Mouse (Mus musculus) kidney, adult 18-20 months (tissue): ENCODE results near the gene Tbx15.

ENCODE experiments used
- DNase-seq: peaks from one replicate; pipeline ENCODE4 v3.0.0; 2021

Gene Tbx15

GRCm38 (mm10) chr3:99249551-99249870 is 9.3 kb downstream of the Tbx15 start:
- DNase-seq: no peak

DNA sequence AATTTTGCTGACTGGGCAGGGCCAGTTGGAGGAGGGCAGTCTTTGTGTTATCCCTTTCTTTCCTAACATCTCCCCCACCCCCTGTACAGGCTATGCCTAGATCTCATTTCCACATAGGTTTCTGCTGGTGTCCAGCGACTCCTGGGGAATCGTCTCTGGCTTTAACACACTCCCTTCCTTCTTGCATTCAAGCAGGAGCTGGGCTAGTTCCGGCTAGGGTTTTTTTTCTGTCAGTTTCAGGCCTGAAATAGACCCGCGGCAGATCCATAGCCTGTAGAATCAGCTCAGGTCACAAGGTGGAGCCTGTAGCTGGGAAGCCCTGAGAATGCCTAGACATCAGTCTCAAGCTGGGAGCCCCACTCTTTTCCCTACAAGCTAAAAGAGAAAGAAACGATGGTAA is 9.7 kb downstream of the Tbx15 start:
- DNase-seq: peak; percentile 4

- no peak for DNase-seq
These were observed 11.3 kb downstream of the Tbx15 start for GRCm38 (mm10) chr3:99251271-99252165.

DNA sequence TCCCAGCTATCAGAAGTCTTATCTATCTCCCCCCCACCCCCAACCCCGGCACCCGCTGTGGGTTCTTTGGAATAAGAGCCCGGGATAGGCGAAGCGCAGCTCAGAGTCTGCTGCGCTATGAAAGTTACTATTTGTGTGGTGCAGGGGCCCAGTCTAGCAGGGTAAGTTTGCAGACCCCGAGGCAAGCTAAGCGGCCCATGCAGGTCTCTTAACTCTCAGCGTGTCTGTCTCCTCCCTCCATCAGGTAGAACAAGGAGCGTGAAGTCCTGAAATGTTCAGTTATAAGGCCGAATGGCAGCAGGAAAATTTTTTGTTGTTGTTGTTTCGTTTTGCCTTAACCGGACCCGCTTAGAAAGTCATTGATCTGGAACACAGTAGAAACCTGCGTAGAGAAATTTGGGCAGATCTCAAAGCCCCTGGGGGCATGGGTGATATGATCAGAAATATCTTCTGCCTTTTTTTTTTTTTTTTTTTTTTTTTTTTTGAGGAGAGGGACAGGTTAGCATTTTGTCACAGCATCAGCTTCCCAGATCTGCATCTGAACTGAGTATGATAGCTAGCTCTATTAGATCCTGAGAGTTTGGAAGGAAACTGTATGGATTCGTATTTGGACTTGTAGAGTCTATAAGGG is 12.4 kb downstream of the Tbx15 start:
- no peak for DNase-seq

DNA sequence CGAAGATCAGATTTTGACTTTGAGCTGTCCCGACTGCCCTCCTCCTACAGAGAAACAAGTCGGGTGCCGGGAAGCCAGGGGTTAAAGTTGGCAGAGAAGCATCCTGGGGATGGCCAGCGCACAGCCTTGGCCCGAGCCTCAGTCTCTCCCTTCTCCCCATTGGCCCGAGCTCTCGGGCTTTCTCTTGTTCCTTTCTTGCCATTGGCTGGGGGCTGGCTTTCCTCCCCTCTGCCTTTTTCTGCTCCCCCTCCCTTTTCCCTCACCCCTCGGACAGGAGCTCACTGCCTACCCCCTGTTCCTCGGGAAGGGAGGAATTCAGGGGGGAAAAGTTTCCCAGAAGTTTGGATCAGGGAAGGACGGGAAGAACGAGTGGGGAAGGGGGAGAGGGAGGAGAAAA is 12.9 kb downstream of the Tbx15 start:
- DNase-seq: no peak

GRCm38 (mm10) chr3:99253497-99254451 is 13.6 kb downstream of the Tbx15 start:
- DNase-seq: peak; percentile 52

DNA sequence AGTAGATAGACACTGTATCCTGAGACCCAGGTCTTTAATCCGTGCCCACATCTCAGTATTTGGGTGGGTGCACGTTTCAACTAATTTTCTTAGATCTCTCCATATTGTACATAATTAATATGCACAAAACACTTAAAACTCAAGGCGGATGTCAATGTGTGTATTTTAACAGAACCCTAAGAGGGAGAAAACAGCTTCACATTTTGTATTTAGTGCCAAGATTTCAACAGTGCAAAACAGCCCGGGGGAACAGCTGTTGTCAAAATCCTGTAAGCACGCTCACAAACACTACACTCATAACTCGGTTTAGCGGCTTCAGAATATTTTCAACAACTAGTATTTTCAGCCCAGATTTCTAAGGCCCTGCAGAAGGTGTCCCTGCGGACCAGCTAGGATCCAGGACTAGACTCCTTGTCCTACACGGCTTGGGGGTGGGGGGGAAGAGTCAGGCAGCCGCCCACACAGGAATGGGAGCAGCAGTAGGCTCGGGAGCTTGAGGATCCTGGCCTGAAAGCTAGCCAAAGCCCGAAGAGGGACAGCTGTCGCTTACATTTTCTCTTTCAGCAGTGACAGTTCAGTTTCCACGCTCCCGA is 14.5 kb downstream of the Tbx15 start:
- peak; percentile 27 for DNase-seq

DNA sequence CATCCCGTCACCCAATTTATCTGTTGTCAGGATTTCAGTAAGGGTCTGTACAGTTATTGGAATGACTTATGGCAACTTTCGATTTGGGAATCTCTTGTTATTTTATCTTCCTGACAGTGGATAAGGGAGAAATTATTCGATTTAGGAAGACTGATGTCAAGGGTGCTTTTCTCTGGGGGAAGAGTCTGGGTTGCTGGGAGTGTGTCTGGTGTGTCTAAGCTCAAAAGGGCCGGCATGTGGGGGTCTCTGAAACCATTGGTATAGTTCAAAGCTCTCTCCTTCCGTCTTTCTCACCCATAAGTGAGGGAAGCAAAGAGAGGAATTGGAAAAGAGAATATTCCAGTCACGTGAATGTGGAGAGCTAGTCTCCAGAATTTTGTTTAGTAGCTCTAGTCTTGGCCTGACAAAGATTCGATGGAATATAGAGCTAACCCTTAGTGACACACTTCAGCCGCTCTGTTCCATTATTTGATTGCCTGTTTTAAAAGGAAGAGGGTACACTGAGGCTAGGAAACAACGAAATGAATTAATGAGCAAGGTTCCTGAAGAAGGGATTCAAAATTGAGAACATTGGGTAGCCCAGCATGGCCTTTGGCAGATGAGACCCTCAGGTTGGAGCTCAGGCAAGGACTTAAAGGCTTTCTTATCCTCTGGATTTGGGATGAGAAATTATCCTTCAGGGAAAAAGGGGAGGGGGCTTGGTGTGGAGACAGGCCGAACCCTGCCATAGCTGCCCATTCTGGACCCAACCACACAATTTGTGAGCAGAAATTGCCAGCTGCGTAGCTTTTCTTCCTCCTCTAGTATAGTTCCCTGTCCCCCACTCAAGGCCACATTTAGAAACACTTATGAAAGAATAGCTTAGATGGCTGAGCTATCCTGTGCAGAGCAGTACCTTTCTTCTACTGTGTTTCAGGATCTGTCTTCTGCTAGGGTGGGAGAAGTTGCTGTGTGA is 15.5 kb downstream of the Tbx15 start:
- DNase-seq: no peak

DNA sequence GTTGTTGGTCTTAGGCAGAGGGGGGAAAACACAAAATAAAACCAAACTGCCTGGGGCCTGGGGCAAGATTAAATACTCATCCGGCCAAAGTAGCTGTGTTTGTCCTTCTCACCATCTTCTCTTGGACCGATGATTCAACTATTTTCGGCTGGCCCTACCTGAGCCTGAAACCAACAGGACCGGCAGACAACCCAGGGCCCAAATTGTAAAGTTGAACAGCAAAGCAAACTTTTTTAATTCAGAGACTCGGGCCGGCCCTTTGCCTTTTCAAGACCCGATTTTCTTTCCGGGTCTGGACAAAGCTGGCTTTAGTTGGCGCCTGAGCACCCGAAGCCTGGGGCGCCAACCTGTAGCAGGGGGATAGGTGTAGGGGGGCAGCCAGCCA is 16.2 kb downstream of the Tbx15 start:
- DNase-seq: no peak

DNA sequence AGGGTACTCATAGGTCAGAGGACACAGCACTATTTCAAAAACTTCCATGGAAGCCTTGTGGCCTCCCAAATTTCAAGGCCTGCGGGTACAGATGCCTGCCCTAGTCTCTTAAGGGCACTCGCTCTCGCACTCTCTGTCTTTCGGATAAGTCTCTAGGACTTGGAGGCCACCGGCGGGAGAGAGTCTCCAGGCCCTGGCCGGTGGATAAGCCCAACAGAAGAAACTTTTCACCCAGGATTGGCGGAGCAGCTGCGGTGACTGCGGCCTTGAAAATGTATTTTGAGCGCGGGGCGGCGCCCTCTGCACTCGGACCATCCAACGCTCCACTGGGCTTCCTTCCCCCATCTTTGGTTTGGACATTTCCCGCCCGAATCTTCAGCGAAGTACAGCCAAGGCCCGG is 16.6 kb downstream of the Tbx15 start:
- no peak for DNase-seq

DNA sequence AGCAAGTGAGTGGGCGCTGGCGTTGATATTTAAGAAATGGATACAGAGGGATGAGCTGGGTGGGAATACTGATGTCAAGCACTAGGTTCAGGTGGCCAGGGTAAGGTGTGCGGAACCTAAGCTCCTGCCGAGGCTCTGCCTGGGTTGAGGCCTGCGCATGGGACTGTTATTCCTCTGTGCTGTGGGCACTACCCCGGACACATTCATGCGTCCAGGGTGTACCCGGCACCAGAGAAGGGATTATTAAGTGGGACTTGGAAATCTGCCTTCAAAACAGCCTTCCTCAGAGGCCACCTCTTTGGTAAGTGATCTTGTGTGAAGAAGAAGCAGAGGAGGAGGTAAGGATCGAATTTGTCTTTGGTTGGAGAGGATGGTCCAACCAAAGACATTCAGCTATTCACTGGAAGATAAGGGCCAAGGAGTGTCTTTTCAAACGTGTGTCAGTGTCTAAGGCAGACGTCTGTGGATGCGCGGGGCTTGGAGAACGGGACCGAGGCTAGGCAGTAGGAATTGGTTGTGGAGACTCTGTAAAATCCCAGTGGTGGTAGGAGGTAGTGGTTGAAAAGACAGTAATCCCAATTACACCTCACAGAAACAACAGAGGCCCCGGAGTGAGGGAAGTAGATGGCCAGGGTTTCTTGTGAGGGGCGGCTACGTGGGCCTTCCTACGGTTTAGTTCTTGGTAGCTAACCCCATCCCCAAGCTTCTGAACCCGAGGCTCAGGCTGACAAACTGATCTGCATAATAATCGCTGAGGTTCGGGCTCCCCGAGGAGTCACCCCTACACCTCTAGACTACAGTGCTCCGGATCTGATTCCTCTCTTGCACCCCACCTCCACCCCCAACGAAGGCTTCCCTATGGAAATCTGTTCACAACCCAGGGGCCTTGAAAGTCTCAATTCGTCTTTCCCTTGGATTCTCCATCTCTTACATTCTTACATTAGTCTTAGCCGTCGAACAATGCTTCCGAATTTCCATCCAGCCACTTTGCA is 17.7 kb downstream of the Tbx15 start:
- no peak for DNase-seq

GRCm38 (mm10) chr3:99259741-99260270 is 19.6 kb downstream of the Tbx15 start:
- DNase-seq: no peak

DNA sequence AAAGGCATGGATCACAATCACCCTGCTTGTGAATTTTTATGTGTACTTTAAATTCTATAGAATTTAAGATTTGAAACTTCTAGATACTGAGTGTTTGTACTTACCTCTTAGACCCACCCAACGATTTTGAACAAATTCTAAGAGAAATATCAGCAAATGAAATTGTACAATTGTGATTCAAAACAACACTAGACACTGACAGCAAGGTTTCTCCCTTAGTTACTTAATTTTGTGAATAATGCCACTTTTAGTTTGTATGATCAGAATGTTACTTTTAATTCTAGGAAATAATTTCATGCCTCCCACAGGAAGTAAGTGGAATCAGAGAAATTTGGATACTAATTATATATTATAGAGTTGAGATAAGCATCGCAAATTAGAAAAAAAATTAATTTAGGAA is 20.2 kb downstream of the Tbx15 start:
- no peak for DNase-seq

DNA sequence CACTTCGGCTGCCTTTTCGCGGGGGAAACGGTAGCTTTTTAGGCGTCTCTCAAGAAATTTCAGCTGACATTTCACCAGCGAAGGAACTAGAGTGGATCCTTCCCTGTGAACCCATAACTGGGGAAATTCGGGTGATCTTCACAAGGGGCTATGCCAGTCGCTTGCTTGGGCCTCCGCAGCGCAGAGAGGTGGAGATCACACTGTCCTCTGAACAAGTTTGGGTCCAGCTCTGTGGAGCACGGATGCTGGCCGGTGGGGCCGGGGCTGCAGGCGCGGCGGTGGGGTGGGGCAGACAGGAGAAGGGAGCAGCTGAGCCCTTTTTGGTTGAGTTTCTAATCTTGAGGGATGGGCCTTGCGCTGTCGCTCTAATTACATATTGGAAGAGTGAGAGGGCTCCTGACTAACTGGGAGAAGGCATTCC is 21.2 kb downstream of the Tbx15 start:
- no peak for DNase-seq

DNA sequence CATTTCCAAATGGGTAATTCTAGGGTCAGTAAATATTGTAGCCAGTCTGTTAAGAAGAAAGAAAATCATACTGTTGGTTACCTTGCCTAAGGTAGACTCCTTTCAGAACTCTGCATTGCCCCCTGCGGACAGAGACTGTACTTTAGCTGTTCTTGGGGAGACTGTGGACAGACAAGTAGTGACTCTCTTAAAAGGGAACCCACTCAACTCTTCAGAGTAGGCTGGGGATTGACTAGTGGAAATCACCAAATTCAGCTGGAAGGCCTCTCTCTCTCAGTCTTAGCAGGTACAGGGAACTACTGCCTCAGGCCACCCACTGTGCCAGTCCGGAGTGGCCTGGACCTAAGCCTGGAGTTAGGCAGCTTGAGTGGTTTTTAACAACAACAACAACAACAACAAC is 21.8 kb downstream of the Tbx15 start:
- no peak for DNase-seq

DNA sequence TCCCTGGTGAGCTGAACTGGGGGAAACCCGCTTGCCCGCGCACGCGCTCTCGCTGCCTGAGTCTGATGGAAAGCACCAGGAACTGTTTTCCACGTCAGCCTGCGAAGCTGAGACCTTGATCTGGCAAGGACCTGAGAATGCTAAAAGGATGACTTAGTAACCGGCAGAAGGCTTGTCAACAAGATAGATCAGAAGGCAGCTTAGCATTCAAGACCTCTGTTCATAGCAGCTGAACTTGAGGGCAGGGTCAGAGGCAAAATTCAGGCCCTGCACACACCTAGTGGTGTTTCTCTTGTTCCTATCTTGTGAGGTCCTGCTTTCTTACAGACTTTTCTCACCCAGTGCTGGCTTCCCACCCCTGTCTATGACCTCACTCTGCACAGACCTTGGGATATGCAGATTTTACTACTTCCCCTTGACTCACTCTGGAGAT is 23.3 kb downstream of the Tbx15 start:
- no peak for DNase-seq

DNA sequence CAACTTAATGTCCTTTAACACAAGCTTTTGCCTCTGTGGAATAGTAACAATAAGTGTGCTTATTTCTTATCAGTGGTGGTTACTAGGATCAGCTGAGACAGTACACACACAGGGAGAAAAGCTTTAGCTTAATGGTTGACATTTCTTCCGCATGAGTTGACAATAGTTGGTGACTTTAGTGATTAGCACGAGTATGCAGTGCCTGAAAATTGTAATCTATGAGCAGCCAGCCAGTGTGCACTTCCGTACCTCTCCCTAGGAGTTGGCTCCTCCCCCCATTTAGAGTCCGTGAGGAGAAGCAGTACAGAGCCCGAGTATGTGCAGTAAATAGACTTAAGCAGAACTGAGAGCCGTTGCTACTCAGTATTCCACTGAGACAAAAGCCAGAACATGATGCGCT is 24.5 kb downstream of the Tbx15 start:
- no peak for DNase-seq

GRCm38 (mm10) chr3:99266752-99267303 is 26.6 kb downstream of the Tbx15 start:
- no peak for DNase-seq

DNA sequence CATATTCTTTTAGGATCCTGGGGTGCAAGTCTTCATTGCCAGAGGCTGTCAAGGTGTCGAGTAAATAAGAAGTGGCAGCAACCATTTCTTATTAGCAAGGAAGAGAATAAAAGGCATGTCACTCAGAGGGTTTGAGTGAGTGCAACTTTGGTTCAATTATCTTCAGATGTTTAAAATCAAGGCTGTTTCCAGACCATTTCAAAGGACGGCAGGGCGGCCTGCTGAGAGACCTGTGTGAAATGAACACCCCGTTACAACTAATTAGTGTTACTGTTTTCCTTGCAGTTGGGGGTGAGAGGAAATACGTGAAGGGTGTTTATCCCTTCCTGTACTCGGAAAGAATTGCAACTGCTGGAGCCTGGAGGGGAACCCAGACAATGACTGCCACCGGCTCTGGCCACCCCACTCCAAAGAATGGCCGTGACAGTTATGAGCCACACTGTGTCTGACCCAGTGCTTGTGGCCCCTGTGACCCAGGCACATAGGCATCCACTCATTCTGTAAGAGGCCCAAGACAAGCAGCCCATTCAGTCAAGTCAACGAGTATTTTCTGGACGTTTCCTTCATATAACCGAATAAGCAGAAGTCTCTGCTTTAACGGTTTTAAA is 37.9 kb downstream of the Tbx15 start:
- DNase-seq: no peak
